Mouse (Mus musculus) liver, adult 2 months (tissue): Measurements from ENCODE around the gene Umad1.

Source experiments
- CTCF ChIP-seq: fragments of 200-500 bp; IDR thresholded peaks from 2 replicates; pipeline ENCODE4 v1.5.1; 2011; ENCODE audit warnings: low read depth, low read length, control low read depth
- POLR2A ChIP-seq: fragments of 200-500 bp; IDR thresholded peaks from 2 replicates; pipeline ENCODE4 v1.6.1; 2011; ENCODE audit warnings: low read length, control low read depth; ENCODE audit not compliant: insufficient read depth; ENCODE audit errors: extremely low read depth

GRCm38 (mm10) chr6:8441814-8442213, 182.7 kb downstream of the Umad1 start:
- no peak for TF ChIP-seq CTCF
- TF ChIP-seq POLR2A = no peak
